Mouse (Mus musculus): ENCODE measurements around the gene Vasp.

GRCm38 (mm10) chr7:19246855-19247254 lies 24.8 kb downstream of the Vasp start:
- TF ChIP-seq POLR2A (IDR thresholded peaks at IDR 0.05; ENCODE audit: borderline replicate concordance, extremely low read depth, low read depth, low read length) (no peak), CTCF (IDR thresholded peaks at IDR 0.05; ENCODE audit: insufficient read depth, low read length) (no peak)
